Mouse (Mus musculus) urinary bladder, adult 2 months (tissue): ENCODE results near the gene Hsf2bp. TPM values are rescaled to one million over a fixed set of nuclear protein-coding genes. Genes with fewer than 3 reads are reported as not detected.

Source experiments
- DNase-seq: peaks from one replicate; pipeline ENCODE4 v3.0.0; 2022; ENCODE audit warnings: low spot score
- polyA plus RNA-seq: library from polyadenylated mRNA; depleted of rRNA; stranded (reverse); fragments of >200 nt; gene quantifications from 2 replicates; pipeline ENCODE4 v1.2.3, GENCODE M21; 2012

Gene Hsf2bp
- polyA plus RNA-seq, 1 experiment, result 1.7 TPM

DNA sequence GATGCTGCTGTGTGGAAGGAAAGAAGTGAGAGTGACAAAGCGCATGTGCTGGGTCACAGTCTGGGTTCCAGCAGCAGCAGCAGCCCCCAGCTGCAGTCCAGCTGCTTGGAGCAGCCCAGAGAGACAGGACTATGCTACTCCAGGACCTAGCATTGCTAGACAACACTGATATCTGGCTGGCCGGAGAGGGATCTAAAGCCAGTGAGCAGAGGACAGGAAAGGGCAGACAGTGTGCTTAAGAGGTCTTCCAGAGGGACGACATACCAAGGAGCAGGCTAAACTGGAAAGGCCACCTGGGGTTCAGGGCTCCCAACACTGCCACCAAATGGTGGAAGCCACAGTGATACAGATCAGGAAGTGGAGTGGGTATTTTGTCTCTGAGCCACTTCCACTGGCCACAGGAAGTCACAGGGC, 99.0 kb downstream of the Hsf2bp start:
- DNase-seq, result peak; percentile 41

DNA sequence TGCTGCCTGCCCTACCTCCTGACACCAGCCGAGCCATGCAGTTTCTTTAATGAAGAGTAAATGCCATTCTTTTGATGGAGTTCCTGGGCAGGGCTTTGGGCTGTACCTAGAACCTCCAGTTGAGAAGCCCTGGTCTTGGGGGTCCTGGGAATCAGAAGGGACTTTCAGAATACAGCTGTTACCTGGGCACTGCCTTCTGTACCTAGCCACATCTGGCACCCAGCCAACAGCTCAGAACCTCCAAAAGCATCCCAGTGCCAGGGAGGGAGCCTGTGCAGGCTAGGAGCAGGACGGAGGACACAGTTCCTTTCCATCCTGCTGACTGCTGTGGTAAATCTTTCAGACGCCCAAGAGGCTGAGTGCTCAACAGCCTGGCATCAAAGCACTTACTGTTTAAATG, 100.3 kb downstream of the Hsf2bp start:
- peak; percentile 17 for DNase-seq

DNA sequence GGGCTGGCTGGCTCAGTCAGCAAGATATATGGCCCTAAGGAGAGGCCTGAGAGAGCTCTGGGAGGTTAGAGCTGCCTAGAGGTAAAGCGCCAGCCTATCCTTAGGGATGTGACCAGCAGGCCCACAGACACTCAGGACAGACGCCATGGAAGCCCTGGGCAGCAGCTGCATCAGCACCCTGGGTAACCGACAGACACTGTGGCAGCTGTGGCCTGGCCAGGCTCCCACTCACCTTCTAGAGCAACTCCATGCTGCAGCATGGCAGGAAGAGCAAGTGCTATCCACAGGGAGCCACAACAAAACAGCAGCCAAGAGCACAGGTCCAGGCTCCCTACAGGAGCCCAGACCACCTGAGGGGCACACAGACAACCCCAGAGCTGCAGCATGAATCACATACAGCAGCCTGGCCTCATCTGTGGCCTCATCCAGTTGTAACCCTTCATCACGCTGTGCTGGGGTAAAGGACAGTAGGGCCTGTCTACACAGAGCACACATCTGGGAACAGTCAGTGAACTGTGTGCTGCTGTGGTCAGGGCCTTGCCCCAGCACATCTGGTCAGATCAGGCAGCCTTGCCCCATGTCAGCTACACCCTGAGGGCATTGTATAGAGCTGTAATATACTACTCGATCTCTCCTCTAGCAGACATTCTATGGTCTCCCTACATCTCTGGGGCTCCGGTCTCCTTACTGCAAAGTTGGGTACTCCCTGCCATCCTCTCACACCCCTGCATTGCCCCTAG, 100.9 kb downstream of the Hsf2bp start:
- DNase-seq, result peak; percentile 16

DNA sequence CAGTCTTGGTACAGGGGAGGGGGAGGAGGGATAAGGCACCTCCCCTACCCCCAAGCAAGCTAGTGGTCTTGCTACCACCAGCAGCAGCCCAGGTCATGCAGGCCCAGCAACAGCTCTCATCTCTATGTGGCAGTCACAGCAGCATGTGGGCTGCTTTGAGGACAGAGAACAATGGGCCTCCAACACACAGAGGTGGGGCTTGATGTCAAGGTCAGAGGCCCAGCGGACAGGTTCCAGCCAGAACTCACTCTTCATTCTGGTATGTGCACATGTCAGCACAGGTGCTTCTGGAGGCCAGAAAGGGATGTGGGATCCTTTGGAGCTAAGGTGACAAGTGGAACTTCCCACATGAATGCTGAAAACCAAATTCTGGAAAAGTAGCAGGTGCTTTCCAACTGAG, 102.2 kb downstream of the Hsf2bp start:
- peak; percentile 19 for DNase-seq

DNA sequence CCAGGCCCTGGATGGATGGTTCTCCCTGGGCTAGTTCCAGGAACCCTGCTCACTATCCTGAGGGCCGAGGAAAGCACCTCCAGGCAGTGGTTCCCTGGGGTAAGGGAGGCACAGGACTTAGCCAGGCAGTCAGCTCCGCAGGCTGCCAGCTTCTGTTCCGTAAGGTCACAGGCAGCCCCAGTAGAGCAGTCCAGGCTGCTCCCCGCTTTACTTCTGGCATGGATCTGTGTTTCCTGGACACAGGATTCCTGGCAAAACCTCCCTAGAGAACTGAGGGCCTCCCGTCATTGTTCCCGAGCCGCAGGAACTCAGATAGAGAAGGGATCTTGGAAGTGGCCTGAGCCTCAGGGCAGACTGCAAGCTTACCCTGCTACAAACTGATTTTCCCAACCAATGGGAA, 104.7 kb downstream of the Hsf2bp start:
- DNase-seq, result no peak

DNA sequence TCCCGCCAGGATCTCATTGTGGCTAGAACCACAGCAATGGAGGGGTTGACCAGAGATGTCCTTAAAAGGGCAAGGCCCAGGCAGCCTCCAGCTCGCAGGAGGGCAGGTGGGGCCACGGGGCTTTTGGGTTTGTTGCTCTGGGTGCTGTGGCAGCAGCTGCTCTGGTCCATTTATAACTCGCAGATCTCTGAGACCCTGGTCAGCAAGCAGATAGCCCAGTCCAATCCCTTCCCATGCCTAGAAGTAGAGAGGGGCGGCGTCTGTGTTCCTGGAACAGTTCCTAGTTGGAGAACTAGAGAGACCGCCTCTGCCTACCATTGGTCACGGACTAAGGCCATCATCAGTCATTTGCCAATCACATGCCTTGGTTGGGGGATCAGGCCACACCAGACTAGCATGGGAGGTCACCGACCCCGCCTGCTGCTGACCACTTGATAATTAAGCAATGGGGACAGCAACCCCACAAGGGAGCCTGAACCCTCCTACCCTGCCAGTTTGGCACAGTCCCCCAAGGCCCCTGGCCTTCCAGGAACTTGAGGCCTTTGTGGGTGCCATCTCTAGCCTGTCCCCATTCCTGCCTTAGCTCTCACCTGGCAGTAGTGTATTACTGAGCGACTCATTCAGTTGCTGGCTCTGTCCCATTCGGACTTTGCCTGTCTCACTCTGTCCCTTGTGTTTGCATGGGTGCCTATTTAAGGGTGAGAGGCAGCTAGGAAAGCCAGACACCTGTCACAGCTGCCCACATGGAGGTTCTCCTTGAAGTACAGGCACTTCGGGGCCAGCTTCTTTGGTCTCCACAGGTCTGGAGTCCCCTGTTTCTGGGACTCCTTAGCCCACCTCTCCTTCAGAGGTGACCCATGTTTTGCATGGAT, 106.1 kb downstream of the Hsf2bp start:
- no peak for DNase-seq

DNA sequence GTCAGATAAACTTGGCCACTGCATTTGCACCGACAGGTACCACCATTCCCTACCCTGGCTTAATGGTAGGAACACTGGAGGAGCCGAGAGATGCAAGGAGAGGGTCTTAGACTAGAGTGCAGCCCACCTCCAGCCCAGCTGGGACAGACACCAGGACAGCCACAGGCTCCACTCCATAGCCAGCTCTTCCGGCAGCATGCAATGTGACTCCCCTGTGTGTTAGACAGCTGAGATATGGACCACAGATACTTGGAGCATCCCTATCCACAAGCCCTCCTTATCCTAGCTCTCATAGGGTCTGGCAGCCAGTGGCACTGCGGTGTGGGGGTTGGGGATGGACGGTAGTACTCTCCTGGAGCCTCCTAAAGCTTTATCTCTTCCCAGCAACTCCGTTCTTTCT, 107.1 kb downstream of the Hsf2bp start:
- DNase-seq, result no peak

DNA sequence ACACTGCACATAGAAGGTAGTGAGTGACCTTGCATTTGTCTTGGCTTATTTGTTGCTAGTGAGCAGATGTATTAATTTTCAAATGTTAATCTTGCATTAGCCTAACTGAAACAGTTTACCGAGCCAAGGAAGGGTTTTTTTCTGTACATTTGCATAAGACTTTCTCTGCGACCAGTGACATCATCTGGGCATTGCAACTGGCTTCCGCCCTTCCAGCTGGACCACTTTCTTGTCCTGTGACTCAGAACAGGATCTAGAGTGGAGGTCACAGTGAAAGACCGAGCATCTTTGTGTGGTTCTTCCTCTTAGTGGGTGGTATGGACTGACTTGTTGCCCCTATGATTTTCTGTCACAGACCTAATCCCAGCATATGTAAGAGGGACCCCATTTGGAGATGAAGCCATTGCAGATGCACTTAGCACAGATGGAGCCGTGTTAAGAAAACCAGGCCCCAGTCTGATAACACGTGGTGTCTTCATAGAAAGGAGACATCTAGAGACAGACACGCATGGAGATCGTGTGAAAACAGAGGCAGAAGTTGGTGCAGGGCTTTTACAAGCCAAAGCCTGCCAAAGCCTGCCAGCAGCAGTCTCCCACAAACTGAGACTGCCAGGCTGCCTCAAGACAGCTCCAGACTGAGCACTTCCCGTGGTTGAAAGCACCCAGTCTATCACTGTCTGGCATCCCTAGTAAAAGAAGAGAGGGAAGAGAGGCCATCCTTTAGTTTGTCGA, 108.1 kb downstream of the Hsf2bp start:
- DNase-seq, result no peak

DNA sequence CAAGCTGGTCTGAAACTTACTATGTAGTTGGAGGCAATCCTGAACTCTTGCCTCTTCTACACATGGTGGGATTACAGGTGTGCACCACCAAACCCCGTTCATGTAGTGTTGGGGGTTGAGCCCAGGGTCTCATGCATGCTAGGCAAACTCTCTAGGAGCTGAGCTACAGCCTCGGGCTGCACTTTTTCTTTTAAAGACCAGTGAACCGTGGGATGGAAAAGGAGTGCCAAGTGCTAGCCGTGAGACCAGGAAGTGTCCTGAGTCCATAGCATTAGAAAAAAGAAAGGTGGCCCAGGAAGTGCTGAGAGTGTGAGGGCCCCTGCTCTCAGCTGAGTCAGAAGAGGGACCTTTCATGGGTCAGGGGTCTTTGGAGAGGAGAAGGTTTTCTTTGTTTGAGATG, 111.9 kb downstream of the Hsf2bp start:
- no peak for DNase-seq

DNA sequence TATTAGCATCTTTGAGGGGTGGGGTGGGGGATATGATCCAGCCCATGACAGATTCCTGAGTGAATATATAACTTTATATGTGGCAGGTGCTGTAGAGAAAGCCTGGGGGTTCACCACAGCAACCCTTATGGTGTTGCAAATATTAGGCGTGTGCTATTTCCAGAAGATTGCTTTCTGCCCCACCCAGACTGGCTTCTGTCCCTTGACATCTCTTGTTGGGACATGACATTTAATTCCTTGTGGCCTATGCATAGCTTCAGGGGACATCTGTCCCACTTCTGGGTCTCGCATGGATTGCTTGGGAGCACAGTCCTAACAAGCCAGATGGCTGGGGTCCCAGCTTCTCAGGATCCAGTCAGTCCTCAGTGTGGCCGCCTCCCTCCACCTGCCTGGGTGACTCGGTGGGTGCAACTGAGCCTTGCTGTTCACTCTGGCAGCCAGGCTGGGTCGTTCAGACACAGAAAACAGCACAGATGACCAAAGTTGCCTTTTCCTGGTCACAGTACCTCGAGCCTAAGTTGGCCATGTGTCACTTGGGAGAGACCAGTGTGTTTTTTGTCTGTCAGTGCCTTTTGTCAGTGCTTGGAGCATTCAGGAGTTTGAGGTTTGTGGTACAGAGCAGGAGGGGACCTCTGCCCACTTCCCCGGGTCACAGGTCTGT, 112.7 kb downstream of the Hsf2bp start:
- no peak for DNase-seq

DNA sequence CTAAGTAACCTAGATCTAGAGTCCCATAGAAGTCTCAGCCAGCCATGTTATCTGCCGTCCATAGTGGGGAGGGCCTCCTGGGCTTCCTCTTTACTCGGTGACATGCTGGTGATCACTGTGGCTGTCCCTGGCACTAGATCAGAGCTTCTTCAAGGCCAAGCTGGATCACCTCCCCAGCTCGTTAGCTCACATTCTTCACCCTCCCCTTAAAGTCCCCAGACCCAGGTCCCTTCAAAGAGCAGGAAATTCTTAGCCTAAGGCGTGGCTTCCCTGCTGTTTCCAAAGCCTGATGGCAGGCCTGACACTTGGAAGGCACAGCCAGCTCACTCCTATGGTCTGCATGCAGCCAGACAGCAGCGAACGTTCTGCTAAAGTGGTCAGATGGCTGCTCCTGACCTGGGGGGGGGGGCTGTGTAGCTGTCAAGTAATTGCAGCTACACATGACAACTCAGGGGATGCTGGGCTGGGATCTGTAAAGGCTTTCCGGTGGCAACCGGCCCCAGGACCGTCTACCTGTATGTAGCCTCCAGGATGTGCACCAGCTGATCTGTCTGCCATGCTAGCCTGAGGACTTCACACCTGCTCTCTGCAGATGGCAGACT, 115.5 kb downstream of the Hsf2bp start:
- DNase-seq, result no peak

DNA sequence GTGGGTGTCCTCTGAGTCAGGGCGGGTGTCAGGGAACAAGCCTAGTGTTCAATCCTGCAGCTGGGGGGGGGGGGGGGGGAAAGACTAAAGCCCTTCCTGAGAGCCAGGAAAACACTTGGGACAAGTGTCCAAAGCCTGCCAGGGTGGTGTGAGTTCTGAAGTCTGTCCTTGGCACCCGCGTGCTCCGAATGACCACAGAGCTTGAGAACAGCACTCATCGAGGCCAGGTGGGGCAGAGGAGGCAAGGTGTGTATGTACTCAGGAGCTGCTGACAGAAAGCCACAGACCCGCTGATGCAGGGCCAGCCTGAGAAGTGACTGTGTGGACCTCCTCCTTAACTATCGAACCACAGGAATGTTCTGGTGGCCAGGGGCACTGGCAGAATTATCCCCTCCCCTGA, 116.5 kb downstream of the Hsf2bp start:
- DNase-seq, result no peak

DNA sequence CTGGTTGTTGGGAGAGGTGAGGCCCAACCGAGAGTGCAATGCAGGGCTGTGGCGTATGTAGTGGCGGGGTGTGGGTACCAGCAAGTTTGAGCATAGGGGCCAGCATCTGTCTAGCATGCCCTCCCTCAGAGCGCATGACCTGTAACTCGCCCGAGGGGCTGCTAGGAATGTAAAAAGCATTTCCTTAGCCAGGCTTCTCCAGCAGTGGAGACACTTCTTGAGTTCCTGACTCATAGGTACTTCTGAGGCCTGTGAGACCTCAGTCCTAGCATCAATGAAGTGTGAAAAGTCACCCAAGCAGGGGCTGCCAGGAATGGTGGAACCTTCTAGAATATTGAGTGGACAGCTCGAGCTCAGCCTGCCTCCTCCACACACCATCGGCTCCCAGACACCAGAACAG, 117.8 kb downstream of the Hsf2bp start:
- DNase-seq, result no peak

DNA sequence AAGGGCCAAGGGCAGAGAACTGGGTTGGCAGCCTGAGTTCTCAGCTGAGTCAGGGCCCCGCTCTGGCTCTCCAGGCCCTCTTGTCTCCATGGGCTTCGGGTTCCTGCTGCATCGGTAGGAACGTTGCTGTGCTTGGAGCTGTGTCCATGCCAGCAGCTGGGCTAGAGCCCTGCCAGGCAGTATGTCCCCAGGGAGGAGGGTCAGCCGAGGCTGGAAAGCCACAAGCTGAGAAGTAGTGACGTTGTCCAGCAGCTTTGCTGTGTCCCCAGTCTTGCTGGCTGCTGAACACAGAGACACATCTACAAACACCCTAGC, 119.7 kb downstream of the Hsf2bp start:
- DNase-seq, result no peak

DNA sequence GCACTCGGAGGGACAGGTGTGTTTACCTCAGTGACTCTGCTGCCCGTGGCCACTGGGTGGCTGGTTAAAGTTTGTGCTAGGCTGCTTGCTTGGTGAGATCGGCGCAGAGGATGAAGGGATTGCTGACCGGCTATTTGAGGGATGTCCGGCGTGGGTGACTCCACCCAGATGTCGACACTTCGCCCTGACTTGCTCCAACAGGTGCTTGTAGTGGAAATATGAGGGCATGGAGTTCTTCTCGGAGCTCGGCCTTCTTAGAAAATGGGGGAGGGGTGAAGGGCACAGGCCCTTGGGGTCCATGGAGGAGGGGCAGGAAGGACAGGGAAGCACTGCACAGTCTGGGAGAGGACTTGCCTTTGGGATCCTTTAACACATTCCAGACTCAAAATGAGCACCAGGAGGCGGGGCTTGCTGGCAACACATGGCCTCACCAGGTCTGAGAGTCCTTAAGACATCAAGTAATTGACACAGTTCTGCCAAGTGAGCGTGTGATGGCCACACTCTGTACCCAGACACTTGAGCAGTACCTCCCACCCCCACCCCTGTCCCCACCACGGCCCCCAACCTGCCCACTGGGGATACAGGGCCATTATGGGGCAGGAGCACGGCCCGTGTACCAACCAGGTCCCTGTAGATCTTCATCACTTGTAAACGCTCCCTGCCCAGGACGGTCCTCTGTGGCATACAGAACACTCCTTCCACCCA, 120.2 kb downstream of the Hsf2bp start:
- DNase-seq, result no peak

DNA sequence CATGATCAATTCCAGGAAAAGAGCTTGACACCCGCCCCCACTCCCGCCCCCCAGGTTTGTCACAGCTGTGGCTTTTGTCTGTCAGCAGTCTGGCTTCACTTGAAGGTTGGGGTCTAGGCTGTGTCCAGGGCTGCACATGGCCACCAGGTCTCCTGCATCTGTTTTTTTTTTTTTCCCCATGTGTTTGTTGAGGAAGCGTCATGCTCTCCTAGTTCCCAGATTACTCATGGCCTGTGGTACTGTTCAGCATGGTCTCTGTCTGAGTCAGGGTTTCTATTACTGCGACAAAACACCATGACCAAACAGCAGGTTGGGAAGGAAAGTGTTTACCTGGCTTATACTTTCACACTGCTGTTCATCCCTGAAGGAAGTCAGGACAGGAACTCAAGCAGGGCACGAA, 121.8 kb downstream of the Hsf2bp start:
- DNase-seq, result no peak

DNA sequence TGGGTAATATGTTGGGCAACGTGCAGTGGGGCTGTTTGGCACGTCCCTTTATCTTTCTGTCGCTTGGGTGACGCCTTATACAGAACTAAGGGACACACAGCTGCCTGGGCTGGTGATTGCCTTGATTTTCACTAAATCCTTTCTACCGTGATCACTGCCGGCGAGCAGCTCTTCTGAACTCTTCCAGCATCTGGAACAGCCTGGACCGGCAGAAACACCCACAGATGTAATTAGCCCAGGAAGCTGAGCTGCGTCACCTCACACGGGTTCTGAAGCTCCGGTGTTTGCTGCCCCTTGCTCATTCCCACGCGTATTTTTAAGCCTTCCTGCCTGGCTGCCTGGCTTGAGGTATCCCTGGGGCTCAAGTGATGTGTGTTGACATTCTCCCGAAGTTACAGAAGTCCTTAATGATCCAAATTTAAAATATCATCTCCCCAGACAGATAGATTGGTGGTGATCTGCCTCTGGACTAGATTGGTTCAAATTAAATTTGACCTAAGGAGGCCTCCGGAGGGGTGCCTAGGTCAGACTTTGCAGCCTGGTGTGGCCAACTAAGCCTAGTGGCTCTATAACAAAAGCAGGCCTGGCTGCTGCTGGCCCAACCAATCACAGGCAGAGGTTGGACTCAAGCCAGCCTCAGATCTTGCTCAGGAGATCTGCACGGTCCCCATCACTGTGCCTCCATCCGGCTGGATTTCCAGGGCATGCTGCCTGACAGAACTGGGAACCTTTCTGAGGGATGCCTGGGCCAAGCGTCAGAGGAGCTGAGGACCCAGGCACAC, 123.1 kb downstream of the Hsf2bp start:
- no peak for DNase-seq

DNA sequence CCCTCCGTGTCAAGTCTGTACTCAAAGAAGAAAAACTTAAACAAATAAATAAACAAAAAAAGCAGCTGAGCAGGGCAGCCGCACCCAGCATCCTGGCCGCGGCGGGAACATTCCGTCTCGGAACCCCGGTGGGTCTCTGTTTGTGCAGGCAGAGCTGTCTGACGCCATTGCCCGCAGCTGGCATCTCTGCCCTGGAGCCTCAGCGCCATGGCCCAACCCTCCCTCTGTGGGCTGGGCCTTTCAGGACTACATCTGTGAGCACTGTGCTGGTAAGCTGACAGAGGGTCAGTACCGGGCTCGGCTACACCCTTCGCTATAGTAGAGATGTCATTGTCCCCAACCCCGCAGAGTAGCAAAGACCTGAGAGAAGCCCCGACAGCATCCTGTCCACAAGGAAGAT, 123.8 kb downstream of the Hsf2bp start:
- no peak for DNase-seq

DNA sequence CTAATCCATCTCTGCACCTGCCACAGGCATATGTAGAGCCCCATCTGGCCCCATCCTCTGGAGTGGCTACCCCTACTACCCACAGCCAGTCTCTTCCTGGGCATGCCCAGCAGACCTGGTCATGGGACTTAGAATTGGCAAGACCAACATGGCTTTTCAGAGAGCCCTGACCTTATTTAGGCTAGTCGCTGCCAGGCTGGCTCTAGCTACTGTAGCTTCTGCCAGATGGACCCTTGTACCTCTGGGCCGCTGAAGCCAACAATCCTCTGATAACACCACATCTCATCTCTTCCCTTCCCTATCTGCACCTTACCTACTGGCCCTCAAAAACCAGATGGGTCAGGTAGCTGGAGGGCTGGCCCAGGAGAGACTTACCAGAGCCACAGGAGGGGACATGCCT, 127.2 kb downstream of the Hsf2bp start:
- DNase-seq, result peak; percentile 16

DNA sequence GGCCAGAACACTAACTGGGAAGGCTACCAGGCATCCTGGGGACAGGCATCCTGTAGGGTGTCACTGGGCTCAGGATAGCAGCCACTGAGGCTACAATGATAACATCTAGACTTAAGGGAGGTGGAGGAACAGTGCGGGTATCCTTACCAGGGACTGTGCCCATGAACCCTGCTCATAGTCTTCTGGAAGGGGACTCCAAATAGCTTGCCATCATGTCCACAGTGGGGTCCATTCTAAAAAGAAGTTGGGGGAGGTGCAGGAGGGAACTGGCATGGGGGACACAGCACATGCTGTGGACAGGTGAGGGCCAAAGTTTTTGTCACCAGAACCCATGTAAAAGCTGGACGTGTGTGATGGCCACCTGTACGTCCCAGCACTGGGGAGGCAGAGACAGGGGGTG, 129.7 kb downstream of the Hsf2bp start:
- DNase-seq, result peak; percentile 12
